Mouse (Mus musculus) liver, postnatal 0 days (tissue): Measurements from ENCODE around the gene Srxn1. TPM values are rescaled to one million over a fixed set of nuclear protein-coding genes. Genes with fewer than 3 reads are reported as not detected.
"Not testable (repeated sequence)": the region's sequence is repeated elsewhere in the genome, so short reads cannot be mapped to it uniquely, and the experiment has no call there.

Experiments used
- ATAC-seq: fragments of 200-750 bp; cut with Nextera tagmentation; 2 replicates; pipeline ENCODE4 v1.8.0; 2017; ENCODE audit warnings: mild to moderate bottlenecking, moderate library complexity
- DNase-seq: peaks from one replicate; pipeline ENCODE4 v3.0.0-alpha.2; 2016
- H3K27ac ChIP-seq: fragments of 300-500 bp; sonication (generic); 2 replicates; pipeline ENCODE4 v1.5.1; 2014; ENCODE audit warnings: antibody characterized with exemption, moderate library complexity, mild to moderate bottlenecking, low read depth
- H3K27me3 ChIP-seq: fragments of 300-500 bp; sonication (generic); 2 replicates; pipeline ENCODE4 v1.6.1; 2014; ENCODE audit warnings: low read length, control low read depth, mixed read lengths; ENCODE audit not compliant: insufficient read depth
- H3K36me3 ChIP-seq: fragments of 300-500 bp; sonication (generic); replicated peaks from 2 replicates; pipeline ENCODE4 v1.6.1; 2014; ENCODE audit warnings: mild to moderate bottlenecking, control low read depth, low read length, moderate library complexity, mixed read lengths; ENCODE audit not compliant: insufficient read depth
- H3K4me1 ChIP-seq: fragments of 300-500 bp; sonication (generic); 2 replicates; pipeline ENCODE4 v1.6.1; 2014; ENCODE audit warnings: antibody characterized with exemption, mild to moderate bottlenecking, control low read depth; ENCODE audit not compliant: insufficient read depth
- H3K4me2 ChIP-seq: fragments of 300-500 bp; sonication (generic); 2 replicates; pipeline ENCODE4 v1.6.1; 2014; ENCODE audit warnings: low read depth, mild to moderate bottlenecking, low read length, moderate library complexity, mixed read lengths
- H3K4me3 ChIP-seq: fragments of 300-500 bp; sonication (generic); 2 replicates; pipeline ENCODE4 v1.5.1; 2014; ENCODE audit warnings: low read depth, low read length
- H3K9ac ChIP-seq: fragments of 300-500 bp; sonication (generic); replicated peaks from 2 replicates; pipeline ENCODE4 v1.6.1; 2014; ENCODE audit warnings: mild to moderate bottlenecking, moderate library complexity
- H3K9me3 ChIP-seq: fragments of 300-500 bp; sonication (generic); 2 replicates; pipeline ENCODE4 v1.6.1; 2016; ENCODE audit warnings: mild to moderate bottlenecking, control low read depth, low read length, mixed read lengths
- CTCF ChIP-seq: sonication (generic); IDR thresholded peaks from 2 replicates; pipeline ENCODE4 v1.5.1; 2016; ENCODE audit warnings: antibody characterized with exemption, low read depth
- EP300 ChIP-seq: IDR thresholded peaks from 2 replicates; pipeline ENCODE4 v1.6.1; 2016; ENCODE audit warnings: antibody characterized with exemption, low read depth, mild to moderate bottlenecking
- WGBS: fragments of 180-500 bp; shearing (Covaris S2); extraction: QIAGEN DNeasy Blood & Tissue Kit; methylation state at CpG from one replicate; pipeline ENCODE4 v1.1.7; 2014; ENCODE audit not compliant: insufficient replicate concordance; 5-methylcytosine and 5-hydroxymethylcytosine counted together
- polyA plus RNA-seq: library from polyadenylated mRNA; unstranded; fragments of >200 nt; fragmentation: Nextera tagmentation; extraction: Ambion mirVana; gene quantifications from 2 replicates; pipeline ENCODE4 v1.2.1, GENCODE M21; 2015

The Srxn1 gene
- 8.2 and 8.7 TPM in 2 replicates for polyA plus RNA-seq

DNA sequence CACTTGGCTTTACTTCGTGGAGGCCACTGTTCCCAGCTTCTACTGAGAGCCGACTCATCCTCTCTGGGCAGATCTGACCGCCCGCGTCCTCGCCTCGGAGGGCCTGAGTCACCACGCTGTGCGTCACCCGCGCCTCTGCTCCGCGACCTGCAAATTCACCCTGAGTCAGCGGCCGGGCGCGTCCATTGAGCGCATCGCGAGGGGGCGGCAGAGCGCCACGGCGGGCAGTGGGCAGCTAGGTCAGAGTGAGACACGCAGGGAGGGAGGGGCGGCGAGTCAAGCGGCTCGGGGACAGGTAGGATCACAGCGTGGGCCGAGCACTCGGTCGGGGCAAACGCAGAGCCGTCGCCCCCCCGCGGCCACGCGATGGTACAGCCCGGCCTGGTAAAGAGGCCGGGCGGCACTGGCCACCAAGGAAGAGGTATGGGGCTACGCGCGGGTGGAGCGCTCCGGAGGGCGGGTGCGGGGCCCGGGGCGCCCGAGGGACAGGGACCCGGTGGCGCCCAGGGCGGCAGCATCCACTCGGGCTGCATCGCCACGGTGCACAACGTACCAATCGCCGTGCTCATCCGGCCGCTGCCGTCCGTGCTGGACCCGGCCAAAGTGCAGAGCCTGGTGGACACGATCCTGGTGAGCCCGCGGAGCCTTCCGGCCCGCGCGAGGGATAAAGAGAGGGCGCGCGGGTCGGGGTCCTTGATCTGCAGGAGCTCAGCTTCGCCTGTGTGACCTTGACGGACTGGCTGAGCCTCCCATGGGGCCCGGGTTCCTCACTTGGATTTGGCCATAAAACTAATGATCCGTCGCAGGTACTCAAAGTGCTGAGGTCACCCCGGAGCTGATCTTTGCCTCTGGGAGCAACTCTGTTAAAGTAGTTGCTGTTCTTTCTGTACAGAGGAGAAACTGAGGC lies at the start of gene Srxn1:
Gene Srxn1 (plus strand): TSS at position 199 of the 907 bp plus-strand sequence.
- Histone ChIP-seq H3K27me3 (no peaks in the 10 kb centered on the region), H3K27ac (peak within 1 kb of the TSS; percentile 85), H3K4me1 (peaks cover 10% of the 10 kb centered on the region; the same call in 1 of the 2 replicates), H3K9ac (peak within 1 kb of the TSS; percentile 91), H3K36me3 (no peaks in the 10 kb centered on the region), H3K4me3 (peak within 1 kb of the TSS; percentile 85), H3K4me2 (peak within 1 kb of the TSS; percentile 87), H3K9me3 (no peaks in the 10 kb centered on the region)
- ATAC-seq = peak; percentile 97
- TF ChIP-seq CTCF = peak; percentile 76
- TF ChIP-seq EP300 = peak; percentile 43; the same call in 1 of the 2 replicates
- WGBS = 3% methylated on average over 70 of the region's 84 CpGs
- DNase-seq = peak; percentile 90

DNA sequence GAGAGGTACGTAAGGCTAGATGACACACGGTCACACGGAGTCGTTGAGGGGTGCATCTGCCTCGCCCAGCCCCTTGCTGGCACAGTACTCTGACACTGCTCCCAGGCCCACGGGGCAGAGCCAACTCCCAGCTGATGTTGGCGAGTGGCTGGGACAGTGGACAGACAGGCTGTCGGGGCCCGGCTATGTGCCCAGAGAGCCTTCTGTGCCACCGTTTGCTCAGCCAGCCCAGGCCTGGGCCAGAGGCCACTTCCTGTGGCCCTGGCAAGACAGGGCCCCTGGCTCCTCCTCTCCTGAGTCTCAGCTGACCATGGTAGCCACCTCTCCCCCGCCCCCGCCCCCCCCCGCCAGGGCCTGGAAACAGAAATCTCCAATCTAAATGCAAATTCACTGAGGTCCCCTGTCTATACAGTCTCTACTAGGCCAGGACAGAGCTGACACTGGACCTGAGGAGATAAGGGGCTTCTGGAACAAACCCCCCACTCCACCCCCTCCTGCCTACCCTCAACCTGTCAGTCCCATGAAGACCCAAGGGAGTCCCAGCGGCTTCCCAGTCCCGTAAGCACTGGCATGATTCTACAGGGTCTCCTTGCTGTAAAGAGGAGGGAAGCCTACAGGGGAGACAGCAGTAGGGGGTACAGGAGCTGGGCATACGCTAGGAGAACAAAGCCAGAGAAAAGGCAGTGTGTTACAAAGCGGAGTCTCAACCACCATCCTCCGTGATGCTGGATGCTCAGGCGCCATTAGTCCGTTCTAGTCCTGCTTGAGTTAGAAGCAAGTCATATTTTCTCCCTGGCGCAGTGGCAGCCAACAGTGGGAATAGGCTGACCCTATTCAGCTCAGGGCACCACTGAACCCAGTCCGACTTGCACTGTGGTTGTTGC lies 48.7 kb upstream of the Srxn1 start:
- Histone ChIP-seq H3K36me3 (no peaks in the 10 kb centered on the region), H3K4me3 (no peak overlapping the region), H3K27ac (no peak overlapping the region), H3K4me1 (no peaks in the 10 kb centered on the region), H3K9ac (no peak overlapping the region), H3K27me3 (peaks cover 17% of the 10 kb centered on the region; the same call in 1 of the 2 replicates), H3K4me2 (no peak overlapping the region), H3K9me3 (no peaks in the 10 kb centered on the region)
- ATAC-seq = no peak
- DNase-seq = no peak
- WGBS = 63% methylated on average over 22 of the region's 22 CpGs
- TF ChIP-seq EP300 = no peak
- no peak for TF ChIP-seq CTCF

DNA sequence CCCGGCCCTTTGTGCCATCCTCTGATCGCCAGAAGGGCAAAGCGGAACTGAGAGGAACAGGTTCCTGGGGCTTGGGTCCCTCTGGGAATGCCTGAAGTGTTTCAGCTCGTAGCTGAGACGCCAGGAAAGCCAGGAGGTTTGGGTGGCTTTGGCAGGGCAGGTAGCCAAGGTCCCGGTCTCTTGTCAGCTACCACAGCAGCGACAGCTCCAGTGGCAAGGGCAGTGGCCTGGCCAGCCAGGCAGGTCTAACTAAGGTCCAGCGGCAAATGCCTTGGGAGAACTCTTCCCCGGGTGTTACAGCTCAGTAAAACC lies 48.1 kb upstream of the Srxn1 start:
- Histone ChIP-seq H3K27ac (no peak overlapping the region), H3K9ac (no peak overlapping the region), H3K4me1 (no peaks in the 10 kb centered on the region), H3K4me3 (no peak overlapping the region), H3K36me3 (no peaks in the 10 kb centered on the region), H3K4me2 (no peak overlapping the region), H3K9me3 (no peaks in the 10 kb centered on the region), H3K27me3 (peaks cover 12% of the 10 kb centered on the region; the same call in 1 of the 2 replicates)
- ATAC-seq (no peak), DNase-seq (no peak)
- no peak for TF ChIP-seq CTCF
- TF ChIP-seq EP300 = no peak
- 72% methylated on average over 9 of the region's 9 CpGs for WGBS

DNA sequence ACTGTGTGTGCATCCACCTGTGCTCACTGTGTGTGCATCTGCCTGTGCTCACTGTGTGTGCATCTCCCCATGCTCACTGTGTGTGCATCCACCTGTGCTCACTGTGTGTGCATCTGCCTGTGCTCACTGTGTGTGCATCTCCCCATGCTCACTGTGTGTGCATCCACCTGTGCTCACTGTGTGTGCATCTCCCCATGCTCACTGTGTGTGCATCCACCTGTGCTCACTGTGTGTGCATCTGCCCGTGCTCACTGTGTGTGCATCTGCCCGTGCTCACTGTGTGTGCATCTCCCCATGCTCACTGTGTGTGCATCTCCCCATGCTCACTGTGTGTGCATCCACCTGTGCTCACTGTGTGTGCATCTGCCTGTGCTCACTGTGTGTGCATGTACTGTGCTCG lies 42.5 kb upstream of the Srxn1 start:
- H3K9me3 ChIP-seq, H3K4me2 ChIP-seq, ATAC-seq, H3K27me3 ChIP-seq, H3K4me1 ChIP-seq, H3K27ac ChIP-seq, DNase-seq, H3K36me3 ChIP-seq, H3K9ac ChIP-seq, H3K4me3 ChIP-seq: not testable (repeated sequence)
- WGBS = 68% methylated on average over 3 of the region's 3 CpGs

DNA sequence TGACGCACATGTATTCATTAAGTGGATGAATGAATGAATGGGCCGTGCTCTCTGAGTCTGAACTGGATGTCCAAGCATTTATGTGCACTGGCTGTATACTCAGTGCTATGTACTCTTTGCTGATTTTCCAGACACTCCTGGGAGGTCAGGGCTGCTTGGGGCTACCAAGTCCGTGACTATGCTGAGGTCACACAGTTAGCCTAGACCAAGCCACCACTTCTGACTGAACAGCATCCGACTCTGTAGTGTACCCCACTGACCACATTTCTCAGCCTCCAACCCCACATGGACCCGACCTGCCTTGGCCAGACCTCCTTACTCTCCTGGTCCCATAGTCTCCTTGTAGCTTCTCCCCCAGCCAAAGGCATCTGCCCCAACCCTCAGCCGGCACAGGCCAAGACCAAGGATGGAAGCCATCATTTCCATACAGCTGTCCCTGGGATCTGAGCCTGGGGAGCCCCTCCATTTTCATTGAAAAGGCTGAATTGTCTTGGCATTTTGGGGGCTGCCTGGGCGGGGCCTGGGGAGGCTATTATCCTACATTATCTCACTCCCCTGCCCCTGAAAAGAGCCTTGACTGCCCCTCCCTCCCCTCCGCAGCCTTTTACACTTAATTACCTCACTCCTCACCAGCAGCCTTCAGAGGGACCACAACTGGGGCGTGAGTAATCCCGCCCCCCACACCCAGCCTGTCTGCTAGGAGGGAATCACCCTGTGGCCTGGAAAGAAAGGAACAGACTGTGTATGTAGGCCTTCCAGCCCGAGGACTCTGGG lies 36.5 kb upstream of the Srxn1 start:
- Histone ChIP-seq H3K4me1 (no peaks in the 10 kb centered on the region), H3K4me3 (no peak overlapping the region), H3K27ac (no peak overlapping the region), H3K9me3 (no peaks in the 10 kb centered on the region), H3K36me3 (no peaks in the 10 kb centered on the region), H3K4me2 (no peak overlapping the region), H3K9ac (no peak overlapping the region), H3K27me3 (no peaks in the 10 kb centered on the region)
- ATAC-seq (no peak), DNase-seq (no peak)
- TF ChIP-seq CTCF (no peak), EP300 (no peak)
- 49% methylated on average over 11 of the region's 11 CpGs for WGBS

DNA sequence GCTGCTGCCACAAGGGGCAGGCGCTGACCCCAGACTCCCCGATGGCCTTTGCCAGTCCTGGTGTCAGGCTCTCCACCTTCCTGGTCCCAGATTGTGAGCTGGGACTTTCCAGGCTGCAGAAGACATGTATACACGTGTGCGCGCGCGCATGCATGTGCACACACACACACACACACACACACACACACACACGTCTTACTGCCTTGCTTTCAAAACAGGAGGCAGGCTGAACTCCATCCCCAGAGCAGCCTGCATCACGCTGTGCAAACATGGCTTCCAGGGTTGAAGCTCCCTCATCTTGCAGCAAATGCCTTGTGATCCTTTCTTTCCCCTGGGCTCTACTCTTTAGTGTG lies 35.9 kb upstream of the Srxn1 start:
- no peak overlapping the region for H3K4me2 ChIP-seq
- no peaks in the 10 kb centered on the region for H3K4me1 ChIP-seq
- no peaks in the 10 kb centered on the region for H3K27me3 ChIP-seq
- no peak overlapping the region for H3K4me3 ChIP-seq
- no peak overlapping the region for H3K27ac ChIP-seq
- TF ChIP-seq CTCF = no peak
- no peak for TF ChIP-seq EP300
- no peak for DNase-seq
- H3K9me3 ChIP-seq = no peaks in the 10 kb centered on the region
- H3K9ac ChIP-seq = no peak overlapping the region
- ATAC-seq = no peak
- 66% methylated on average over 9 of the region's 9 CpGs for WGBS
- H3K36me3 ChIP-seq = no peaks in the 10 kb centered on the region
